Mouse (Mus musculus): Measurements from ENCODE around the gene Sv2b. TPM values are rescaled to one million over a fixed set of nuclear protein-coding genes. Genes with fewer than 3 reads are reported as not detected.

The Sv2b gene
- polyA plus RNA-seq, 2 experiments = 0.02 TPM; not detected in 1

GRCm38 (mm10) chr7:75190192-75190591, 118.9 kb downstream of the Sv2b start:
- H3K9ac ChIP-seq (replicated peaks) = no peak overlapping the region
- 36% methylated on average over 3 of the region's 3 CpGs for WGBS (ENCODE audit: insufficient replicate concordance)
- no peaks in the 10 kb centered on the region for H3K4me1 ChIP-seq (replicated peaks; ENCODE audit: control insufficient read depth in 2 of 2, insufficient read depth in 2 of 2, low read length in 1 of 2)
- DNase-seq (ENCODE audit: low read depth in 3 of 3, low spot score in 3 of 3) (no peak), ATAC-seq (ENCODE audit: insufficient read depth) (no peak)
- no peaks in the 10 kb centered on the region for H3K27me3 ChIP-seq (ENCODE audit: control insufficient read depth, insufficient read depth, low read length)
- no peak overlapping the region for H3K4me2 ChIP-seq (ENCODE audit: low read depth)
- no peak overlapping the region for H3K4me3 ChIP-seq (ENCODE audit: insufficient read depth in 1 of 2, low read depth in 2 of 2, low read length in 2 of 2)
- no peaks in the 10 kb centered on the region for H3K9me3 ChIP-seq (ENCODE audit: control insufficient read depth, low read length)
- no peaks in the 10 kb centered on the region for H3K36me3 ChIP-seq (replicated peaks; ENCODE audit: control insufficient read depth, insufficient read depth, low read depth)
- no peak for TF ChIP-seq CTCF (IDR thresholded peaks at IDR 0.05; ENCODE audit: low read depth)
- TF ChIP-seq EP300 (IDR thresholded peaks at IDR 0.05; ENCODE audit: low read depth) = no peak
- H3K27ac ChIP-seq = no peak overlapping the region

- DNase-seq (ENCODE audit: low read depth in 3 of 3, low spot score in 3 of 3) (no peak), ATAC-seq (ENCODE audit: insufficient read depth) (no peak)
- no peaks in the 10 kb centered on the region for H3K36me3 ChIP-seq (replicated peaks; ENCODE audit: control insufficient read depth, insufficient read depth, low read depth)
- no peak overlapping the region for H3K9ac ChIP-seq (replicated peaks)
- no peak overlapping the region for H3K4me3 ChIP-seq (ENCODE audit: insufficient read depth in 1 of 2, low read depth in 2 of 2, low read length in 2 of 2)
- no peaks in the 10 kb centered on the region for H3K27me3 ChIP-seq (ENCODE audit: control insufficient read depth, insufficient read depth, low read length)
- whole genome bisulfite sequencing (ENCODE audit: insufficient replicate concordance) = 45% methylated on average over 3 of the region's 3 CpGs
- H3K9me3 ChIP-seq (ENCODE audit: control insufficient read depth, low read length) = no peaks in the 10 kb centered on the region
- no peak overlapping the region for H3K27ac ChIP-seq
- H3K4me1 ChIP-seq (replicated peaks; ENCODE audit: control insufficient read depth in 2 of 2, insufficient read depth in 2 of 2, low read length in 1 of 2) = no peaks in the 10 kb centered on the region
- TF ChIP-seq EP300 (IDR thresholded peaks at IDR 0.05; ENCODE audit: low read depth) = no peak
- no peak for TF ChIP-seq CTCF (IDR thresholded peaks at IDR 0.05; ENCODE audit: low read depth)
- H3K4me2 ChIP-seq (ENCODE audit: low read depth) = no peak overlapping the region
Measured at GRCm38 (mm10) chr7:75175042-75175441, 134.0 kb downstream of the Sv2b start.

GRCm38 (mm10) chr7:75167481-75167880, 141.6 kb downstream of the Sv2b start:
- Histone ChIP-seq H3K4me2 (ENCODE audit: low read depth) (no peak overlapping the region), H3K36me3 (replicated peaks; ENCODE audit: control insufficient read depth, insufficient read depth, low read depth) (no peaks in the 10 kb centered on the region), H3K27me3 (ENCODE audit: control insufficient read depth, insufficient read depth, low read length) (no peaks in the 10 kb centered on the region), H3K9me3 (ENCODE audit: control insufficient read depth, low read length) (no peaks in the 10 kb centered on the region), H3K9ac (replicated peaks) (no peak overlapping the region), H3K4me3 (ENCODE audit: insufficient read depth in 1 of 2, low read depth in 2 of 2, low read length in 2 of 2) (no peak overlapping the region), H3K4me1 (replicated peaks; ENCODE audit: control insufficient read depth in 2 of 2, insufficient read depth in 2 of 2, low read length in 1 of 2) (no peaks in the 10 kb centered on the region), H3K27ac (no peak overlapping the region)
- no peak for DNase-seq (ENCODE audit: low read depth in 3 of 3, low spot score in 3 of 3)
- TF ChIP-seq CTCF (IDR thresholded peaks at IDR 0.05; ENCODE audit: low read depth) (no peak), EP300 (IDR thresholded peaks at IDR 0.05; ENCODE audit: low read depth) (no peak)
- no peak for ATAC-seq (ENCODE audit: insufficient read depth)
- WGBS (ENCODE audit: insufficient replicate concordance) = 57% methylated on average over 3 of the region's 3 CpGs

- Histone ChIP-seq H3K36me3 (replicated peaks; ENCODE audit: control insufficient read depth, insufficient read depth, low read depth) (no peaks in the 10 kb centered on the region), H3K4me3 (ENCODE audit: insufficient read depth in 1 of 2, low read depth in 2 of 2, low read length in 2 of 2) (no peak overlapping the region), H3K27ac (no peak overlapping the region), H3K4me2 (ENCODE audit: low read depth) (no peak overlapping the region), H3K27me3 (ENCODE audit: control insufficient read depth, insufficient read depth, low read length) (no peaks in the 10 kb centered on the region), H3K9ac (replicated peaks) (no peak overlapping the region), H3K9me3 (ENCODE audit: control insufficient read depth, low read length) (no peaks in the 10 kb centered on the region), H3K4me1 (replicated peaks; ENCODE audit: control insufficient read depth in 2 of 2, insufficient read depth in 2 of 2, low read length in 1 of 2) (no peaks in the 10 kb centered on the region)
- no peak for DNase-seq (ENCODE audit: low read depth in 3 of 3, low spot score in 3 of 3)
- ATAC-seq (ENCODE audit: insufficient read depth) = no peak
- no peak for TF ChIP-seq CTCF (IDR thresholded peaks at IDR 0.05; ENCODE audit: low read depth)
- TF ChIP-seq EP300 (IDR thresholded peaks at IDR 0.05; ENCODE audit: low read depth) = no peak
- 44% methylated on average over 1 of the region's 1 CpGs for WGBS (ENCODE audit: insufficient replicate concordance)
Measured at GRCm38 (mm10) chr7:75147174-75147573, 161.9 kb downstream of the Sv2b start.

- Histone ChIP-seq H3K9me3 (ENCODE audit: control insufficient read depth, low read length) (no peaks in the 10 kb centered on the region), H3K4me1 (replicated peaks; ENCODE audit: control insufficient read depth in 2 of 2, insufficient read depth in 2 of 2, low read length in 1 of 2) (no peaks in the 10 kb centered on the region), H3K36me3 (replicated peaks; ENCODE audit: control insufficient read depth, insufficient read depth, low read depth) (no peaks in the 10 kb centered on the region), H3K4me3 (ENCODE audit: insufficient read depth in 1 of 2, low read depth in 2 of 2, low read length in 2 of 2) (no peak overlapping the region), H3K4me2 (ENCODE audit: low read depth) (no peak overlapping the region), H3K27me3 (ENCODE audit: control insufficient read depth, insufficient read depth, low read length) (no peaks in the 10 kb centered on the region), H3K27ac (no peak overlapping the region), H3K9ac (replicated peaks) (no peak overlapping the region)
- DNase-seq (ENCODE audit: low read depth in 3 of 3, low spot score in 3 of 3) (no peak), ATAC-seq (ENCODE audit: insufficient read depth) (no peak)
- 1% methylated on average over 2 of the region's 2 CpGs for WGBS (ENCODE audit: insufficient replicate concordance)
- TF ChIP-seq CTCF (IDR thresholded peaks at IDR 0.05; ENCODE audit: low read depth) = no peak
Measured at GRCm38 (mm10) chr7:75142800-75143199, 166.3 kb downstream of the Sv2b start.

Measured in liver, embryonic 14.5 days (tissue).